Mouse (Mus musculus): ENCODE results near the gene Tshz3. TPM values are rescaled to one million over a fixed set of nuclear protein-coding genes. Genes with fewer than 3 reads are reported as not detected.

Tshz3 gene
- polyA plus RNA-seq, 1 experiment from 2014 or later: 0.51 TPM

- H3K27me3 ChIP-seq: no peaks in the 10 kb centered on the region
- no peak for ATAC-seq (ENCODE audit: insufficient read depth)
- no peak overlapping the region for H3K4me3 ChIP-seq (replicated peaks)
- no peak overlapping the region for H3K27ac ChIP-seq (replicated peaks)
- H3K9me3 ChIP-seq (replicated peaks): no peaks in the 10 kb centered on the region; the same call in 1 of the 2 replicates
- no peaks in the 10 kb centered on the region for H3K4me1 ChIP-seq (replicated peaks)
- H3K4me2 ChIP-seq: no peak overlapping the region
- WGBS (ENCODE audit: insufficient replicate concordance): 52% methylated on average over 10 of the region's 10 CpGs
- H3K36me3 ChIP-seq (replicated peaks): no peaks in the 10 kb centered on the region
- H3K9ac ChIP-seq: no peak overlapping the region
Observed at GRCm38 (mm10) chr7:36786713-36787421, 88.9 kb downstream of the Tshz3 start.

- 75% methylated on average over 15 of the region's 15 CpGs for WGBS (ENCODE audit: insufficient replicate concordance)
- Histone ChIP-seq H3K9ac (no peak overlapping the region), H3K36me3 (replicated peaks) (no peaks in the 10 kb centered on the region), H3K4me3 (replicated peaks) (no peak overlapping the region), H3K4me1 (replicated peaks) (no peaks in the 10 kb centered on the region), H3K27me3 (no peaks in the 10 kb centered on the region), H3K4me2 (no peak overlapping the region), H3K27ac (replicated peaks) (no peak overlapping the region), H3K9me3 (replicated peaks) (no peaks in the 10 kb centered on the region)
- ATAC-seq (ENCODE audit: insufficient read depth): no peak
Observed at GRCm38 (mm10) chr7:36796392-36797187, 98.7 kb downstream of the Tshz3 start.

All from liver, embryonic 15.5 days (tissue).